Mouse (Mus musculus): Measurements from ENCODE around the gene Clp1.

The Clp1 gene

GRCm38 (mm10) chr2:84714422-84714810 is 12.7 kb downstream of the Clp1 start:
- DNase-seq (ENCODE audit: low spot score in 2 of 2): peak in 1 of 2 experiments; percentile 56

GRCm38 (mm10) chr2:84711898-84712297 is 15.3 kb downstream of the Clp1 start:
- DNase-seq (ENCODE audit: low spot score in 2 of 2): no peak

GRCm38 (mm10) chr2:84707523-84707922 is 19.6 kb downstream of the Clp1 start:
- no peak for DNase-seq (ENCODE audit: low spot score in 2 of 2)

GRCm38 (mm10) chr2:84705295-84705694 is 21.9 kb downstream of the Clp1 start:
- no peak for DNase-seq (ENCODE audit: low spot score in 2 of 2)

GRCm38 (mm10) chr2:84704329-84704728 is 22.8 kb downstream of the Clp1 start:
- no peak for DNase-seq (ENCODE audit: low spot score in 2 of 2)

GRCm38 (mm10) chr2:84703497-84703896 is 23.7 kb downstream of the Clp1 start:
- no peak for DNase-seq (ENCODE audit: low spot score in 2 of 2)

- no peak for DNase-seq (ENCODE audit: low spot score in 2 of 2)
These were observed 32.0 kb downstream of the Clp1 start for GRCm38 (mm10) chr2:84695007-84695695.

- DNase-seq (ENCODE audit: low spot score in 2 of 2): no peak
These were observed 37.1 kb downstream of the Clp1 start for GRCm38 (mm10) chr2:84690050-84690449.

- no peak for DNase-seq (ENCODE audit: low spot score in 2 of 2)
These were observed 38.9 kb downstream of the Clp1 start for GRCm38 (mm10) chr2:84688080-84688844.

- DNase-seq (ENCODE audit: low spot score in 2 of 2): no peak
These were observed 44.5 kb downstream of the Clp1 start for GRCm38 (mm10) chr2:84682605-84683183.

GRCm38 (mm10) chr2:84679016-84679415 is 48.1 kb downstream of the Clp1 start, which contains the start of gene Tmx2:
Tmx2 (minus strand) TSS chr2:84679140.
- DNase-seq (ENCODE audit: low spot score in 2 of 2): no peak

GRCm38 (mm10) chr2:84677968-84678880 is 48.9 kb downstream of the Clp1 start, which contains the start of the genes Gm28635 and Med19:
Gm28635 (minus strand) TSS chr2:84678041.
Med19 (plus strand) TSS chr2:84678402.
- peak; percentile 95 to 99 for DNase-seq (ENCODE audit: low spot score in 2 of 2)

GRCm38 (mm10) chr2:84677270-84677967 is 49.7 kb downstream of the Clp1 start:
- no peak for DNase-seq (ENCODE audit: low spot score in 2 of 2)

Data from right cerebral cortex, postnatal 10 days (tissue).